26 mouse cellular contexts compared by ENCODE assay signal in the genomic region with DNA sequence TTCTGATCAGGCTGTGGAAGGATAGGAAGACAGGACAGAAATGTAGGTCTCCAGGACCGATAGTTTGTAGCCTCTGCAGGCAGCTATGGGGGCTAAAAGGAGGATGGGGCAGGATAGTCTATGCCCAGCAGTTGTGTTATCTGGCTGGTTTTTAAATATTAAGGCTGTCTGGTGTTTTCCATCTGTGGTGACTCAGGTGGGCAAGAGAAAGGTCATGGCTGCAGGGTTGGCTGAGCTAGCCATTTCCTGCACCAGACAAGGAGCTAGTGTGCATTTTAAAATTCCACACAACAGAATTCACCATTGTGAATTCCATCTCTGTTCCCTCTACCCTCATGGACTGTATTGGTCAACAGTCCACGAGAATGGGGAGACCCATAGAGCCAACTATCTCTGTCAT. TPM values are rescaled to one million over a fixed set of nuclear protein-coding genes. Genes with fewer than 3 reads are reported as not detected.
"Had no signal": no experiment of that assay in that cellular context is flagged by ENCODE, and none has a peak within 500 bp of the region (broad histone marks: within the 10 kb centered on the region; RNA-seq: fewer than 3 reads in every experiment).

No protein-coding gene starts in this region.

- DNase-seq: lung, adult 18-20 months; lung, embryonic 14.5 days; lung, postnatal 10 days; lung, postnatal 4 days; midbrain, embryonic 14.5 days; retina, postnatal 1 day; right cerebral cortex, adult 18-20 months; right cerebral cortex, postnatal 25 days; right cerebral cortex, postnatal 4 days; spleen, adult 18-20 months; thymus, adult 2 months; thymus, postnatal 25 days; thymus, postnatal 4 days had no signal

RNA-seq across cellular contexts. Expression of gene Sh2d1b2, which starts 9.3 kb away (rescaled TPM):
- total RNA-seq: megakaryocyte, adult 5-6 weeks; megakaryocyte-erythroid progenitor cell, adult 5-6 weeks had no signal
- polyA plus RNA-seq: lung, embryonic 14.5 days; midbrain, embryonic 10.5 days; midbrain, embryonic 12.5 days; midbrain, embryonic 14.5 days; midbrain, embryonic 16.5 days; myocyte; neural tube, embryonic 11.5 days; neural tube, embryonic 13.5 days; neural tube, embryonic 15.5 days; small intestine, adult 2 months; stomach, embryonic 14.5 days; stomach, embryonic 16.5 days; urinary bladder, adult 2 months had no signal

RNA-seq across cellular contexts. Expression of gene Sh2d1b1, which starts 53.8 kb away (rescaled TPM):
- total RNA-seq: megakaryocyte-erythroid progenitor cell, adult 5-6 weeks had no signal
- polyA plus RNA-seq: midbrain, embryonic 10.5 days; midbrain, embryonic 12.5 days; midbrain, embryonic 14.5 days; midbrain, embryonic 16.5 days; neural tube, embryonic 13.5 days; neural tube, embryonic 15.5 days had no signal
